Mouse (Mus musculus): ENCODE measurements around the gene Ppp1r3f.

Ppp1r3f gene

GRCm38 (mm10) chrX:7574087-7574884 lies at the start of gene Ppp1r3f:
TSS of gene Ppp1r3f (minus strand) at chrX:7574283.
- peak; percentile 96 for DNase-seq

- no peak for DNase-seq
Observed at GRCm38 (mm10) chrX:7617889-7618551, 43.9 kb upstream of the Ppp1r3f start.

GRCm38 (mm10) chrX:7610536-7611258 lies 36.6 kb upstream of the Ppp1r3f start:
- DNase-seq, result no peak

DNA sequence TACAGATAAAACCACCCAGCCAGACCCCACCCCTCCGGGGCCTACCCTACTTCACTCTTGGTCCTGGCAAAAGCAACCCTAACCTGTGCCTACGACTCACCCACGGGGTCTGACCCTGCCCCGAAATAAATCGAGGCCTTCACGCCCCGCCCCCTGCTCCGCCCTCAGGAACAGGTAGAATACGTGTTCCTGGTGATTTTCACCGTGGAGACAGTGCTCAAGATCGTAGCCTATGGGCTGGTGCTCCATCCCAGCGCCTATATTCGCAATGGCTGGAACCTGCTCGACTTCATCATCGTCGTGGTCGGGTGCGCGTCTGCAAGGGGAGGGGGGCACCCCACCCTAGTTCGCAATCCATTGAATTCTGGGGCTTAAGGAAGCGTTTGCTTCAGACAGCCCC lies 36.0 kb upstream of the Ppp1r3f start:
- no peak for DNase-seq

- DNase-seq, result no peak
Observed at GRCm38 (mm10) chrX:7606783-7607182, 32.7 kb upstream of the Ppp1r3f start, which contains the start of gene Cacna1f. TSS of gene Cacna1f (plus strand) at chrX:7607083.

- no peak for DNase-seq
Observed at GRCm38 (mm10) chrX:7605575-7605941, 31.5 kb upstream of the Ppp1r3f start.

GRCm38 (mm10) chrX:7604879-7605574 lies 30.9 kb upstream of the Ppp1r3f start, which contains the start of gene Ccdc22:
TSS of gene Ccdc22 (minus strand) at chrX:7605517.
- peak; percentile 91 for DNase-seq

- DNase-seq, result no peak
Observed at GRCm38 (mm10) chrX:7604004-7604403, 29.9 kb upstream of the Ppp1r3f start.

DNA sequence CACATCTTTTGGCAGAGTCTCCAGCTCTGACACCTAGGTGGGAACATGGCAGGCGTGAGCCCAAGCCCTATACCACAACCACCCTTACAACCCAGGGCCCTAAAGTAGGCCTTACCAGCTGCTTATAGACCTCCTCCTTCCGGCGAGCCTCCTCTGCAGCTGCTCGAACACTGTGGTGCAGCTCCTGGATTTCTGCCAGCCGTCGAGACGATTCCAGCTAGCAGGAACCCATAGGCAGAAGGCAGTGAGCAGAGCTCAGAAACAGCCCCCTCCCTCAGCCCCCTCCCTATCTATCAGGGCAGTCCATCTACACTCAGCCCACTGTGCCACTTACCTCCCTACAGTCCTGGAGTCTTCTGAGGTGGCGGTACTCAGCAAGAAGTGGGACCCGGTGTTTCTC lies 21.3 kb upstream of the Ppp1r3f start:
- DNase-seq, result no peak

DNA sequence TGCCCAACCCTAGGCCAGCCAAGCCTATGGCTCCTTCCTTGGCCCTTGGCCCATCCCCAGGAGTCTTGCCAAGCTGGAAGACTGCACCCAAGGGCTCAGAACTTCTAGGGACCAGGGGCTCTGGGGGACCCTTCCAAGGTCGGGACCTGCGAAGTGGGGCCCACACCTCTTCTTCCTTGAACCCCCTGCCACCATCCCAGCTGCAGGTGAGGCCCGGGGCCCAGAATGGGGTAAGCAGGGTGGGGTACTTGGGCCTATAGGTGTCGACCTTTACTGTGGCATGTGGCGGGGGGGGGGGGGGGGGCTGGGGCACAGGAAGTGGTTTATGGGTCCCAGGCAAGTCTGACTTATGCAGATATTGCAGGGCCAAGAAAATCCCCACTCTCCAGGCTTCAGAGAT lies 12.3 kb upstream of the Ppp1r3f start:
- no peak for DNase-seq

- no peak for DNase-seq
Observed at GRCm38 (mm10) chrX:7583881-7584280, 9.8 kb upstream of the Ppp1r3f start.

DNA sequence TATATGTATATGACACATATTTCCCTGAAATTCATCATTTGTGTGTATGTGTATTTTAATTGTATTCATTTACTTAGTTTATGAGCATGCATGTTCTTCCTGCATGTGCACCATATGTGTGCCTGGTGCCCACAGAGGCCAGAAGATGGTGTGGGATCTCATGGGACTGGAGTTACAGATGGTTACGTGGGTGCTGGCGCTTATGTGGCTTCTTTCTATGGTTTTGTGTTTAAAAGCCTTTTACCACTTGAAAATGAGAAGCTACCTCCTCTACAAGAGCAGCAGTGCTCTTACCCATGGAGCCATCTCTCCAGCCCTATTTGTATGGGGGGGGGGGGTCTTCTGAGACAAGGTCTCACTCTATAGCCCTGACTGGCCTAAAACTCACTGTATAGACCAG lies 7.1 kb upstream of the Ppp1r3f start:
- no peak for DNase-seq

DNA sequence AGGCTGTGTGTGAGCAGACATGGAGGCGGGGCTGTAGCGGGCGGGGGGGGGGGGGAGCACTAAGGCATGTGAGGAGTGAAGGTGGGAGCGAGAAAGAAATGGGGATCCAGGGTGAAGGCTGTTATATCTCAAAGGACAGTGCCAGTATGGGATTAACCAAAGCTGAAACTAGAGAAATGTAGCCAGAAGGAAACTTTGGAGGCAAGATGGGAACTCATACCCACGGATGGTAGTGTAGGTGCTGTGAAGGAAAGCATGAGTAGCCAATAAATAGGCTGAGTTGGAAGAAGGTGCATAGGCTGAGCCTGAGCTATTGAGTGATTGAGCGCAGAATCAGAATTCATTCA lies 775 bp upstream of the Ppp1r3f start:
- DNase-seq, result no peak

- DNase-seq, result peak; percentile 73
Observed at GRCm38 (mm10) chrX:7573176-7574086, 652 bp downstream of the Ppp1r3f start, which contains the start of gene Foxp3. TSS of gene Foxp3 (plus strand) at chrX:7573644.

DNA sequence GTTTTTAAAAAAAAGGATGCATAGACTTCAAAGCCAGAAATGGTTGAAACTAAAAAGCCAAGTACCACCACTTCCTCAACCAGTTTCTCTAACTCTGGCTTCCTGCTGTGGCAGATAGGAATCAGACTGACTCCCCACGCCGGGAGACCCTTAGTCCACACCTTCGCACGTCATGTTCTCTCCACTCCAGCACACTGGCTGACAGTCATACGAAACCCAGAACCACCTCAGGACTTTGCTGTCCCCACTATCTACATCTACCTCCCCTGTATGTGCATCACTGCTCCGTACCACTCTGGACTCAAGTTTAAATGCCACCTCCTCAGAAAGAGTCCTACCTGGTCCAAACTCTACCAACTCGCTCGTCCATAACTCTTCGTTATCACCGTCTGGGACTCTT lies 1.6 kb downstream of the Ppp1r3f start:
- no peak for DNase-seq

- DNase-seq, result no peak
Observed at GRCm38 (mm10) chrX:7571565-7572136, 2.4 kb downstream of the Ppp1r3f start.

- no peak for DNase-seq
Observed at GRCm38 (mm10) chrX:7570481-7571175, 3.5 kb downstream of the Ppp1r3f start.

DNA sequence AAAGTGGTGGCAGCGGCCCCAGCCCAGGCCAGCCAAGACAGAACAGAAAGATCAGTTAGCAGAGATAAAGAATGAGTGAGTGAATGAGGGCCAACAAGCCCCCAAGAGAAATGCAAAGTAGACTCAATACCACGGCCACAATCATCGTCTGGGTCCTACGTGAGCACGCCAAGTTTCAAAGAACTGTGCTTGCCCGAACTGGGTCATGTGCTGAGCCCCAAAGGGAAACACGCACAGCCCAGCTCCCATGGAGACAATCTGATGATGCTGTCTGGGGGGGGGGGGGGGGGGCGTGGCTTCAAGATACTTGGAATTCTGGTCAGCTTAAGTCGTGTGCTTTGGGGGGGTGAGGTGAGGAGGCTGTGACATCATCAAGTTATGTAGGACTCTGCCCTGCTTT lies 6.6 kb downstream of the Ppp1r3f start:
- no peak for DNase-seq

GRCm38 (mm10) chrX:7566352-7566751 lies 7.7 kb downstream of the Ppp1r3f start:
- no peak for DNase-seq

DNA sequence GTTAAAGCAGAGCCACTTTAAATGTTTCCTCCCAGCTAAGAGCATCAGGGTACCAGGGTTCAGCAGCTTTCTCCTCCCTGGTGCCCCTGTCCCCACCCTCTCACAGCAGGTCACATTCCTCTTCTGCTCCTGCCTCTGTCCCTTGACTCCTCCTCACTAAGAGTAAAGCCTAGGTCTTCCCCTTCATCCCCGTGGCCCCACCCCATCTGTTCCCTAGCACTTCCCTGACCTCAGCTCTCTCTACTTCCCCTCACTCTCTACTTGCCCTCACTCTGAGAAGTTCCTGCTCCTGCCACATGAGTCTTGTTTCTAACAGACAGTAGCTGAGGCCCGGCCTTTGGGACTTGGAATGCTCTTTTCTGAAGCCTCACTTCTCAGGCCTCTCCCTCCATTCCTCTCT lies 11.0 kb downstream of the Ppp1r3f start:
- no peak for DNase-seq

DNA sequence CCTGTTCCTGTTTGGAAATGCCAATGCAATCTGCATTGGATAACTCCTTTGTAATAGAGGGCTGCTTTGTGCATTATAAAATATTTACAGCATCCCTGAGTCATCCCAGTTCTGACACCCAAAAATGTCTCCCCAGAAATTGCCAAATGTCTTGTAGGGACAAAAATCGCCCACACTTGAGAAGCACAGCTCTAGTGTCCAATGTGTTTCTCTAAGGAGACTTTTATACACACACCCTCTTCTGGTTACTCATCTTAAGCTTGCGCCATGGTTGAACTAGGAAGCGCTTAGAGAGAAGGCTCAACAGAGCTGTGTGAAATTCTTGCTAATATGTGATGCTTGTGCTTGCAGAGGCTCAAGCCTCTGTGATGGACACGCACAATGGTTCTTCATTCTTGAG lies 20.6 kb downstream of the Ppp1r3f start:
- DNase-seq, result no peak

All from kidney, postnatal 10 days (tissue).